ENCODE assay signal across 23 mouse cellular contexts in genomic region chr10:21892104-21892503, GRCm38 (mm10).
"Had no signal": no experiment of that assay in that cellular context is flagged by ENCODE, and none has a peak within 500 bp of the region (broad histone marks: within the 10 kb centered on the region; RNA-seq: fewer than 3 reads in every experiment).

No protein-coding gene starts in this region.

- H3K36me3 ChIP-seq: heart, embryonic 12.5 days; kidney, embryonic 15.5 days; limb, embryonic 15.5 days; liver, embryonic 12.5 days had no signal

- H3K4me3 ChIP-seq: heart, embryonic 12.5 days; hindbrain, embryonic 13.5 days; hindbrain, embryonic 15.5 days; kidney, embryonic 15.5 days; limb, embryonic 13.5 days; limb, embryonic 15.5 days; liver, embryonic 12.5 days had no signal

- ATAC-seq: intestine, embryonic 16.5 days; liver, embryonic 12.5 days had no signal

- H3K27ac ChIP-seq: hindbrain, embryonic 13.5 days; hindbrain, embryonic 15.5 days; hindbrain, postnatal 0 days; kidney, embryonic 15.5 days; kidney, postnatal 0 days; limb, embryonic 13.5 days; limb, embryonic 15.5 days; liver, embryonic 12.5 days; liver, embryonic 14.5 days had no signal

- H3K9ac ChIP-seq: heart, embryonic 12.5 days; hindbrain, embryonic 13.5 days; hindbrain, embryonic 15.5 days; kidney, embryonic 15.5 days; limb, embryonic 13.5 days; limb, embryonic 15.5 days; liver, embryonic 12.5 days; liver, embryonic 14.5 days had no signal

- DNase-seq: gastrocnemius, postnatal 14 days; gastrocnemius, postnatal 36 days; heart, adult 18-20 months; heart, postnatal 10 days; heart, postnatal 36 days; kidney, adult 11 months; kidney, adult 2 months; kidney, adult 9 months; kidney, postnatal 14 days; kidney, postnatal 36 days; layer of hippocampus, adult 9-11 months; layer of hippocampus, postnatal 36 days had no signal

- H3K27me3 ChIP-seq: heart, embryonic 12.5 days; hindbrain, embryonic 13.5 days; hindbrain, embryonic 15.5 days; kidney, embryonic 15.5 days; limb, embryonic 13.5 days; limb, embryonic 15.5 days; liver, embryonic 12.5 days had no signal

- H3K9me3 ChIP-seq: hindbrain, embryonic 15.5 days; kidney, embryonic 15.5 days; limb, embryonic 15.5 days; liver, embryonic 12.5 days had no signal

- H3K4me2 ChIP-seq: heart, embryonic 12.5 days; hindbrain, embryonic 13.5 days; hindbrain, embryonic 15.5 days; kidney, embryonic 15.5 days; limb, embryonic 13.5 days; limb, embryonic 15.5 days; liver, embryonic 12.5 days had no signal

- H3K4me1 ChIP-seq: kidney, embryonic 15.5 days; limb, embryonic 15.5 days; liver, embryonic 12.5 days had no signal
